22 mouse cellular contexts compared by ENCODE assay signal in genomic region chr19:27738908-27739307, GRCm38 (mm10).
"Had no signal": no experiment of that assay in that cellular context is flagged by ENCODE, and none has a peak within 500 bp of the region (broad histone marks: within the 10 kb centered on the region; RNA-seq: fewer than 3 reads in every experiment).

No protein-coding gene starts in this region.

- H3K27ac ChIP-seq: gastrocnemius, adult 2 months; heart, embryonic 13.5 days; heart, embryonic 15.5 days; hindbrain, embryonic 13.5 days; hindbrain, embryonic 15.5 days; hindbrain, postnatal 0 days; layer of hippocampus, adult 2 months; left cerebral cortex, adult 2 months; limb, embryonic 10.5 days; limb, embryonic 12.5 days; liver, embryonic 13.5 days had no signal

- H3K36me3 ChIP-seq: heart, embryonic 13.5 days; heart, embryonic 15.5 days; hindbrain, embryonic 13.5 days; hindbrain, embryonic 15.5 days; limb, embryonic 10.5 days; limb, embryonic 12.5 days; liver, embryonic 13.5 days had no signal

- DNase-seq: gastrocnemius, adult 2 months; gastrocnemius, postnatal 10 days; gastrocnemius, postnatal 25 days; heart, adult 18-20 months; heart, postnatal 14 days; heart, postnatal 36 days; kidney, adult 18-20 months; kidney, adult 8-10 months; kidney, postnatal 10 days; kidney, postnatal 25 days; kidney, postnatal 4 days; liver; liver, embryonic 13.5 days had no signal

- H3K4me3 ChIP-seq: gastrocnemius, adult 2 months; heart, embryonic 13.5 days; heart, embryonic 15.5 days; hindbrain, embryonic 13.5 days; hindbrain, embryonic 15.5 days; layer of hippocampus, adult 2 months; left cerebral cortex, adult 2 months; limb, embryonic 10.5 days; limb, embryonic 12.5 days; liver, embryonic 13.5 days had no signal

- H3K4me1 ChIP-seq: heart, embryonic 13.5 days; heart, embryonic 15.5 days; hindbrain, embryonic 13.5 days; hindbrain, embryonic 15.5 days; liver, embryonic 13.5 days had no signal

- H3K27me3 ChIP-seq: heart, embryonic 13.5 days; heart, embryonic 15.5 days; hindbrain, embryonic 13.5 days; hindbrain, embryonic 15.5 days; limb, embryonic 12.5 days; liver, embryonic 13.5 days had no signal

- H3K9me3 ChIP-seq: heart, embryonic 13.5 days; heart, embryonic 15.5 days; hindbrain, embryonic 13.5 days; hindbrain, embryonic 15.5 days; limb, embryonic 10.5 days; limb, embryonic 12.5 days; liver, embryonic 13.5 days had no signal
